Mouse (Mus musculus) effector memory CD4-positive, alpha-beta T cell, adult 7 months (primary cell): ENCODE measurements around the gene Vmn2r70. TPM values are rescaled to one million over a fixed set of nuclear protein-coding genes. Genes with fewer than 3 reads are reported as not detected.

ENCODE experiments used
- polyA plus RNA-seq: library from polyadenylated mRNA; unstranded; fragments of 100-300 nt; shearing (Covaris generic); gene quantifications from one replicate; pipeline ENCODE4 v1.2.1, GENCODE M21; 2017

Gene Vmn2r70
- polyA plus RNA-seq = 0.09 TPM

DNA sequence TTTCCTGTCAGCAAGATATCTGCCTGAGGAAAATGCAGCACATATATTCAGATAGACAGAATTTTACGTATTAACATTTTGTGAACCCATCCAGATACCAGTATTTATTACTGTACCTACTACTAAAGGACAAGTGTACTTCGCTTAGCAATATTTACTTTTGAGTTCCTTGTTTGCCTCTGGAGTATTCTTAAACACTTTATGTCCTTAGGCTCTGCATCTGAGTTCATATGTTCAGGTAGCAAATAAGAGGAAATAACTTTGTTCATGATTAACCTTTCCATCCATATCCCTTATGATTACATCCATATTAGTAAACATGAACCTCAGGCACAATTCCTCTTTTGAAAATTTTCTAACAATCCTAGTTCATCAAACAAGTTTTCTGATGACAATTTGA is at the start of gene Vmn2r70:
TSS of gene Vmn2r70 (minus strand) at position 101 of the 400 bp plus-strand sequence.

DNA sequence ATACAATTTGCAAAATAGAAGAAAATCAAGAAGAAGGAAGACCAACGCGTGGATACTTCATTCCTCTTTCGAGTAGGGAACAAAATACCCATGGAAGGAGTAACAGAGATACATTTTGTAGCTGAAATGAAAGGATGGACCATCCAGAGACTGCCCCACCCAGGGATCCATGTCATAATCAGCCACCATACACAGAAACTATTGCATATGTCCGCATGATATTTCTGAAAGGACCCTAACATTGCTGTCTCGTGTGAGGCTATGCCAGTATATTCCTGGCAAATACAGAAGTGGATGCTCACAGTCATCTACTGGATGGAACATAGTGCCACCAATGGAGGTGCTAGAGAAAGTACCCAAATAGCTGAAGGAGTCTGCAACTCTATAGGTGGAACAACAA is 6.2 kb downstream of the Vmn2r70 start, which contains the start of gene Vmn2r71:
TSS of gene Vmn2r71 (plus strand) at position 301 of the 400 bp plus-strand sequence.

Other genes starting within 250 kb of the Vmn2r70 start
- gene Vmn2r69, start 153.3 kb downstream of the Vmn2r70 start, polyA plus RNA-seq = not detected
- not detected for gene Vmn2r71, start 6.1 kb downstream of the Vmn2r70 start, polyA plus RNA-seq
- gene Vmn2r72, start 185.9 kb upstream of the Vmn2r70 start, polyA plus RNA-seq = not detected